Mouse (Mus musculus) lung, embryonic 14.5 days (tissue): ENCODE data around the gene Rpp25l. TPM values are rescaled to one million over a fixed set of nuclear protein-coding genes. Genes with fewer than 3 reads are reported as not detected.

Source experiments
- ATAC-seq: fragments of 200-750 bp; cut with Nextera tagmentation; 2 replicates; pipeline ENCODE4 v1.8.0; 2017; ENCODE audit warnings: mild to moderate bottlenecking, moderate TSS enrichment, moderate library complexity; ENCODE audit not compliant: insufficient read depth
- DNase-seq: peaks from one replicate; pipeline ENCODE4 v3.0.0-alpha.2; 2015
- H3K27ac ChIP-seq: fragments of 300-500 bp; sonication (generic); 2 replicates; pipeline ENCODE4 v1.5.1; 2014; ENCODE audit warnings: low read depth, mild to moderate bottlenecking, moderate library complexity
- H3K27me3 ChIP-seq: fragments of 300-500 bp; sonication (generic); 2 replicates; pipeline ENCODE4 v1.6.1; 2014; ENCODE audit warnings: low read length, control low read depth; ENCODE audit not compliant: insufficient read depth
- H3K36me3 ChIP-seq: fragments of 300-500 bp; sonication (generic); 2 replicates; pipeline ENCODE4 v1.6.1; 2014; ENCODE audit warnings: control low read depth; ENCODE audit not compliant: insufficient read depth
- H3K4me1 ChIP-seq: fragments of 300-500 bp; sonication (generic); 2 replicates; pipeline ENCODE4 v1.6.1; 2014; ENCODE audit warnings: antibody characterized with exemption, control low read depth; ENCODE audit not compliant: insufficient read depth
- H3K4me2 ChIP-seq: fragments of 300-500 bp; sonication (generic); 2 replicates; pipeline ENCODE4 v1.6.1; 2014; ENCODE audit warnings: mild to moderate bottlenecking
- H3K4me3 ChIP-seq: fragments of 300-500 bp; sonication (generic); 2 replicates; pipeline ENCODE4 v1.5.1; 2014; ENCODE audit warnings: low read depth, low read length
- H3K9ac ChIP-seq: fragments of 300-500 bp; sonication (generic); 2 replicates; pipeline ENCODE4 v1.6.1; 2014
- H3K9me3 ChIP-seq: fragments of 300-500 bp; sonication (generic); 2 replicates; pipeline ENCODE4 v1.6.1; 2016; ENCODE audit warnings: low read depth, low read length, control low read depth
- CTCF ChIP-seq: IDR thresholded peaks from 2 replicates; pipeline ENCODE4 v1.5.1; 2016; ENCODE audit warnings: antibody characterized with exemption, low read depth
- WGBS: fragments of 180-500 bp; shearing (Covaris S2); extraction: QIAGEN DNeasy Blood & Tissue Kit; methylation state at CpG from one replicate; pipeline ENCODE4 v1.1.7; 2014; 5-methylcytosine and 5-hydroxymethylcytosine counted together
- polyA plus RNA-seq: library from polyadenylated mRNA; unstranded; fragments of >200 nt; fragmentation: Nextera tagmentation; extraction: Ambion mirVana; gene quantifications from 2 replicates; pipeline ENCODE4 v1.2.1, GENCODE M21; 2014

Rpp25l gene
- polyA plus RNA-seq, 1 experiment from 2014 or later = 90.3 TPM

DNA sequence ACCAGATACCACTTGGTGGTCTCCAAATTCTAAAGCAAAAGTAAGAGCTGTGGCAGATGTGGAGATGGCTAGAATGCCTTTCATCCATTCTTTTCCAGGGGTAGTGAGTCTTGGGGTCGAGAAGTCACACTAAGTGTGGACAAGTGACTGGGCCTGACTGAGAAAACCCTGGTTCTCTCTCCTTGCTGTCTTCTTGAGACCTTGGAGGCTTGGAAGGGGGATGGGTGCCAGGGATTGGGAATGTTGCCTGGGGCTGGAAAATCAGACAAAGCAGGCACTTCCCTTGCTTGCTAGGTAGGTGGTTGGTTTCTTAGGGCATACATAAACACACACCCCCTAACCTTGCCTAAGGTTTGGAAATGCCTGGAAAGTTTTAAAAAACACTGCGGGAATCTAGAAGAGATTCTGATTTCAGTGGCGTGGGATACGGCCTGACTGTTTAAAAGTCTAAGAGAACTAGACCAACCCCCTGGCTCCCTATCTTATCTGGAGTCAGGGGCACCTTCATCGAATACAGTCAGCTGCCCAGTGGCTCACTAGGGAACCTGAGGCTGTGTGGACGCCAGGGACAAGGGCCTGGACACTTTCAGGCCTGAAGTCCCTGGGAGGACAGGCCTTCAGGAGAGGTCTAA lies 46.4 kb upstream of the Rpp25l start:
- ATAC-seq = no peak
- 19% methylated on average over 6 of the region's 6 CpGs for WGBS
- DNase-seq = no peak

DNA sequence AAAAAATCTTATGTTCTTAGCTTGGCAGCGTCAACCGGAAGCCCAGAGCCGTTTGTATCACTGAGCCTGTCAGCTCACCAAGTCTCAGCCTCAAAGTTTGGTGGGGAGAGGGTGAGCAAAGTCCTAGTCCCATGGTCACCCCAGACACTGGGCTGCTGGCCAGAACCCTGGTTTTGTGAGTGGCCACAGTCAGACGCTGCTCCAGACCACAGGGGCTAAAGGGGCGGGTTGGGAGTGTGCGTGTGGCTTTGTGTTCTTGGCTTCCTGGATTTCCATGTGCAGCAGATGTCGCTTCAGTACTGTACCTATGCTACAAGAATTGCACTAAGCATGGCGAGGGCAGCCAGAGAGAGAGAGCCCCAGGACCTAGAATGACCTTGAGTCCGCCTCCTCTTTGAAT lies 45.9 kb upstream of the Rpp25l start:
- 68% methylated on average over 9 of the region's 9 CpGs for WGBS
- peaks cover 15% of the 10 kb centered on the region; the same call in 1 of the 2 replicates for H3K4me1 ChIP-seq
- no peak overlapping the region for H3K4me2 ChIP-seq
- ATAC-seq (no peak), DNase-seq (peak; percentile 51)
- no peaks in the 10 kb centered on the region for H3K27me3 ChIP-seq
- H3K36me3 ChIP-seq = peaks cover 9% of the 10 kb centered on the region; the same call in 1 of the 2 replicates
- no peak overlapping the region for H3K9ac ChIP-seq
- H3K9me3 ChIP-seq = no peaks in the 10 kb centered on the region
- peak overlapping the region; percentile 92; the same call in 1 of the 2 replicates for H3K27ac ChIP-seq
- H3K4me3 ChIP-seq = no peak overlapping the region
- no peak for TF ChIP-seq CTCF

More for the DNA sequence above, 46.4 kb upstream of the Rpp25l start:
- Histone ChIP-seq H3K4me3 (peak overlapping the region; percentile 46), H3K4me2 (peak overlapping the region; percentile 74), H3K36me3 (peaks cover 9% of the 10 kb centered on the region; the same call in 1 of the 2 replicates), H3K4me1 (peaks cover 15% of the 10 kb centered on the region; the same call in 1 of the 2 replicates), H3K9ac (peak overlapping the region; percentile 64), H3K9me3 (no peaks in the 10 kb centered on the region), H3K27me3 (no peaks in the 10 kb centered on the region), H3K27ac (peak overlapping the region; percentile 92)
- TF ChIP-seq CTCF = no peak

DNA sequence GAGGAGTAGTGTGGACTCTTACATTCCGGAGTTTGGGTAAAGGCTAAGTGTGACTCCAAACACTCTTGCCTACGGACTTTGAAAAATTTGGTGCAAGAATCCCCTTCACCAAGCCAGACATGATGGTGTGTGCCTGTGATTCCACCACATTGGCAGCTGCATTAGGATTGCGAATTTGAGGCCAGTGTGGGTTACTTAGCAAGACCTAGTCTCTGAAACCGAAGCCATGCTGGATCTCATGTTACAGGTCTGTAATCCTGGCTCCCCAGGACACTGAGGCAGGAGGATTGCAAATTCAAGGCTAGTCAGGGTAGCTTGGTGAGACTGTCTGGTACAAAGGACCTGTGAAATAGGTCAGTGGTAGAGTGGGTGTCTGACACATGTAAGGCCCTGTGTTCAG lies 45.4 kb upstream of the Rpp25l start:
- Histone ChIP-seq H3K4me1 (peaks cover 15% of the 10 kb centered on the region; the same call in 1 of the 2 replicates), H3K27me3 (no peaks in the 10 kb centered on the region), H3K27ac (no peak overlapping the region), H3K9me3 (no peaks in the 10 kb centered on the region), H3K4me3 (no peak overlapping the region), H3K9ac (no peak overlapping the region), H3K36me3 (peaks cover 9% of the 10 kb centered on the region; the same call in 1 of the 2 replicates), H3K4me2 (no peak overlapping the region)
- 85% methylated on average over 4 of the region's 4 CpGs for WGBS
- no peak for TF ChIP-seq CTCF
- ATAC-seq (no peak), DNase-seq (no peak)

GRCm38 (mm10) chr4:41758021-41758420 lies 44.7 kb upstream of the Rpp25l start:
- WGBS = 74% methylated on average over 11 of the region's 11 CpGs
- Histone ChIP-seq H3K4me3 (no peak overlapping the region), H3K4me2 (no peak overlapping the region), H3K36me3 (peaks cover 9% of the 10 kb centered on the region; the same call in 1 of the 2 replicates), H3K9ac (no peak overlapping the region), H3K27ac (no peak overlapping the region), H3K4me1 (peaks cover 15% of the 10 kb centered on the region; the same call in 1 of the 2 replicates), H3K9me3 (no peaks in the 10 kb centered on the region), H3K27me3 (no peaks in the 10 kb centered on the region)
- DNase-seq (no peak), ATAC-seq (no peak)
- no peak for TF ChIP-seq CTCF

- H3K4me2 ChIP-seq = no peak overlapping the region
- no peak overlapping the region for H3K9ac ChIP-seq
- 91% methylated on average over 13 of the region's 13 CpGs for WGBS
- peaks cover 9% of the 10 kb centered on the region; the same call in 1 of the 2 replicates for H3K36me3 ChIP-seq
- no peak for TF ChIP-seq CTCF
- H3K27me3 ChIP-seq = no peaks in the 10 kb centered on the region
- no peak overlapping the region for H3K4me3 ChIP-seq
- peaks cover 15% of the 10 kb centered on the region; the same call in 1 of the 2 replicates for H3K4me1 ChIP-seq
- H3K27ac ChIP-seq = no peak overlapping the region
- H3K9me3 ChIP-seq = no peaks in the 10 kb centered on the region
- ATAC-seq (no peak), DNase-seq (no peak)
Measured at GRCm38 (mm10) chr4:41757321-41757720, 44.0 kb upstream of the Rpp25l start.

- TF ChIP-seq CTCF = no peak
- H3K9ac ChIP-seq = peak overlapping the region; percentile 73; the same call in 1 of the 2 replicates
- no peaks in the 10 kb centered on the region for H3K27me3 ChIP-seq
- H3K27ac ChIP-seq = no peak overlapping the region
- peaks cover 12% of the 10 kb centered on the region; the same call in 1 of the 2 replicates for H3K4me1 ChIP-seq
- DNase-seq (no peak), ATAC-seq (no peak)
- H3K4me2 ChIP-seq = peak overlapping the region; percentile 97
- H3K9me3 ChIP-seq = no peaks in the 10 kb centered on the region
- H3K36me3 ChIP-seq = peaks cover 9% of the 10 kb centered on the region; the same call in 1 of the 2 replicates
- H3K4me3 ChIP-seq = peak overlapping the region; percentile 70
- WGBS = 76% methylated on average over 8 of the region's 8 CpGs
Measured at GRCm38 (mm10) chr4:41756440-41756839, 43.1 kb upstream of the Rpp25l start.
